Comparison of ENCODE assay signal across 10 mouse cellular contexts in genomic region chr2:173353435-173354241, GRCm38 (mm10).
DNase-seq lines count a peak whose midpoint lies in the region; ATAC-seq and TF ChIP-seq lines count a peak whose summit lies in the region.
"Had no signal": no experiment of that assay in that cellular context is flagged by ENCODE, and none has a peak within 500 bp of the region (broad histone marks: within the 10 kb centered on the region; RNA-seq: fewer than 3 reads in every experiment).

No protein-coding gene starts in this region.

- H3K36me3 ChIP-seq in lung, embryonic 15.5 days: no peaks in the 10 kb centered on the region
- H3K36me3 ChIP-seq in neural tube, embryonic 15.5 days: no peaks in the 10 kb centered on the region
- H3K36me3 ChIP-seq: hindbrain, embryonic 15.5 days had no signal

- H3K9me3 ChIP-seq in lung, embryonic 15.5 days: no peaks in the 10 kb centered on the region
- H3K9me3 ChIP-seq in neural tube, embryonic 15.5 days (replicated peaks): no peaks in the 10 kb centered on the region
- H3K9me3 ChIP-seq: hindbrain, embryonic 15.5 days had no signal

- WGBS in lung, embryonic 15.5 days: 65% methylated on average over 16 of the region's 16 CpGs
- WGBS in neural tube, embryonic 15.5 days: 60% methylated on average over 16 of the region's 16 CpGs

- intact Hi-C loops in gastrocnemius, postnatal 14 days (cut with DNase I; ENCODE audit: low total_unique reads): no loop called here
- intact Hi-C loops in gastrocnemius, postnatal 36 days (cut with DNase I): no loop called here

- peak; percentile 32 for DNase-seq in gastrocnemius, postnatal 14 days
- DNase-seq in gastrocnemius, postnatal 36 days: no peak
- no peak for DNase-seq in lung, postnatal 14 days
- DNase-seq in B cell, adult 2 months: no peak
- no peak for DNase-seq in adrenal gland, postnatal 36 days
- DNase-seq: layer of hippocampus, postnatal 36 days had no signal

- ATAC-seq in lung, embryonic 15.5 days (ENCODE audit: borderline replicate concordance, extremely low read depth, low FRiP score, low TSS enrichment): no peak
- no peak for ATAC-seq in neural tube, embryonic 15.5 days (ENCODE audit: low FRiP score)

- H3K27me3 ChIP-seq in lung, embryonic 15.5 days: no peaks in the 10 kb centered on the region
- 0 out of 2 replicates have a peak, but pooled peaks cover 3% of the 10 kb centered on the region for H3K27me3 ChIP-seq in neural tube, embryonic 15.5 days (replicated peaks)
- H3K27me3 ChIP-seq: hindbrain, embryonic 15.5 days had no signal

- no peak overlapping the region for H3K4me3 ChIP-seq in lung, embryonic 15.5 days
- no peak overlapping the region for H3K4me3 ChIP-seq in embryonic fibroblast, embryonic 13.5 days (ENCODE audit: insufficient read depth, low read length)
- no peak overlapping the region for H3K4me3 ChIP-seq in neural tube, embryonic 15.5 days (replicated peaks)
- H3K4me3 ChIP-seq: hindbrain, embryonic 15.5 days had no signal

- no peak overlapping the region for H3K9ac ChIP-seq in lung, embryonic 15.5 days
- H3K9ac ChIP-seq in neural tube, embryonic 15.5 days (replicated peaks): no peak overlapping the region
- H3K9ac ChIP-seq: hindbrain, embryonic 15.5 days had no signal

- H3K27ac ChIP-seq in lung, embryonic 15.5 days: peak overlapping the region; percentile 94
- H3K27ac ChIP-seq in embryonic fibroblast, embryonic 13.5 days (ENCODE audit: insufficient read depth, low read length): peak overlapping the region; percentile 88
- 0 out of 2 replicates have a peak overlapping the region, but pooled peaks have one; percentile 18 for H3K27ac ChIP-seq in neural tube, embryonic 15.5 days (replicated peaks)

- no peak overlapping the region for H3K4me2 ChIP-seq in lung, embryonic 15.5 days
- no peak overlapping the region for H3K4me2 ChIP-seq in neural tube, embryonic 15.5 days
- H3K4me2 ChIP-seq: hindbrain, embryonic 15.5 days had no signal

- H3K4me1 ChIP-seq in lung, embryonic 15.5 days: peaks cover 36% of the 10 kb centered on the region
- peaks cover 14% of the 10 kb centered on the region for H3K4me1 ChIP-seq in embryonic fibroblast, embryonic 13.5 days (ENCODE audit: control insufficient read depth, insufficient read depth, low read length)
- H3K4me1 ChIP-seq in neural tube, embryonic 15.5 days: peaks cover 29% of the 10 kb centered on the region

- TF ChIP-seq CTCF in embryonic fibroblast, embryonic 13.5 days (IDR thresholded peaks at IDR 0.05; ENCODE audit: borderline replicate concordance, insufficient read depth, low read length): no peak

- TF ChIP-seq POLR2A in embryonic fibroblast, embryonic 13.5 days (IDR thresholded peaks at IDR 0.05; ENCODE audit: low read depth, low read length): no peak

Comparison
In these comparisons a context has a peak if more than half of its experiments do, and no peak if none do; other contexts are left out.
1. H3K27ac ChIP-seq: peak in every context shown above with its lines; median percentile 94 in lung, embryonic 15.5 days; 88 in embryonic fibroblast, embryonic 13.5 days; 18 in neural tube, embryonic 15.5 days.